Comparison of ENCODE assay signal across 8 mouse cellular contexts in genomic region chr11:90317482-90317881, GRCm38 (mm10).
DNase-seq lines count a peak whose midpoint lies in the region; ATAC-seq lines count a peak whose summit lies in the region.
"Had no signal": no experiment of that assay in that cellular context is flagged by ENCODE, and none has a peak within 500 bp of the region (broad histone marks: within the 10 kb centered on the region; RNA-seq: fewer than 3 reads in every experiment).

No protein-coding gene starts in this region.

- no peak for ATAC-seq in neural tube, embryonic 15.5 days (ENCODE audit: low FRiP score)
- ATAC-seq in hematopoietic stem cell, adult 5-6 weeks (replicated peaks in 1 of 2; ENCODE audit: insufficient read depth in 1 of 2, low FRiP score in 2 of 2, low TSS enrichment in 1 of 2, low read depth in 1 of 2, poor library complexity in 2 of 2, severe bottlenecking in 2 of 2), result peak; percentile 51 to 56; a peak in 1 of 4 replicates

- no peak overlapping the region for H3K4me3 ChIP-seq in neural tube, embryonic 15.5 days (replicated peaks)
- H3K4me3 ChIP-seq: myocyte had no signal

- H3K4me1 ChIP-seq in neural tube, embryonic 15.5 days, result no peaks in the 10 kb centered on the region

- intact Hi-C loops in left cerebral cortex, postnatal 4 days (cut with DNase I), result loop anchor here (10.0 kb wide), 1 partner anchor 297 kb away; no protein-coding TSS in a partner anchor

- H3K9ac ChIP-seq in neural tube, embryonic 15.5 days (replicated peaks), result no peak overlapping the region

- H3K9me3 ChIP-seq in neural tube, embryonic 15.5 days (replicated peaks), result no peaks in the 10 kb centered on the region

- no peaks in the 10 kb centered on the region for H3K36me3 ChIP-seq in neural tube, embryonic 15.5 days

- WGBS in neural tube, embryonic 15.5 days, result 16% methylated on average over 4 of the region's 4 CpGs

- no peak overlapping the region for H3K4me2 ChIP-seq in neural tube, embryonic 15.5 days

- peak; percentile 24 for DNase-seq in neural tube, embryonic 10.5 days (ENCODE audit: extremely low spot score, low spot score)
- peak; percentile 41 to 48 for DNase-seq in adrenal gland, adult 18-20 months (ENCODE audit: low spot score in 2 of 2)
- peak; percentile 75 to 76 for DNase-seq in cerebellum, postnatal 14 days
- DNase-seq in left cerebral cortex, postnatal 4 days, result peak; percentile 45
- peak; percentile 72 to 78 for DNase-seq in right cerebral cortex, postnatal 10 days (ENCODE audit: low spot score in 2 of 2)

- no peaks in the 10 kb centered on the region for H3K27me3 ChIP-seq in neural tube, embryonic 15.5 days (replicated peaks)

- no peak overlapping the region for H3K27ac ChIP-seq in neural tube, embryonic 15.5 days (replicated peaks)

Comparison
In these comparisons a context has a peak if more than half of its experiments do, and no peak if none do; other contexts are left out.
1. DNase-seq: peak in every context shown above with its lines; median percentile 76 in cerebellum, postnatal 14 days; 75 in right cerebral cortex, postnatal 10 days; 45 in left cerebral cortex, postnatal 4 days; 44 in adrenal gland, adult 18-20 months; 24 in neural tube, embryonic 10.5 days.